Mouse (Mus musculus): Measurements from ENCODE around the gene S100a5. TPM values are rescaled to one million over a fixed set of nuclear protein-coding genes. Genes with fewer than 3 reads are reported as not detected.

S100a5 gene
- total RNA-seq (2022) = 1 to 10 TPM in 2 of 4 experiments, under 1 TPM in 1, not detected in 1; 0.68 to 2.5 (median 2.2) TPM

DNA sequence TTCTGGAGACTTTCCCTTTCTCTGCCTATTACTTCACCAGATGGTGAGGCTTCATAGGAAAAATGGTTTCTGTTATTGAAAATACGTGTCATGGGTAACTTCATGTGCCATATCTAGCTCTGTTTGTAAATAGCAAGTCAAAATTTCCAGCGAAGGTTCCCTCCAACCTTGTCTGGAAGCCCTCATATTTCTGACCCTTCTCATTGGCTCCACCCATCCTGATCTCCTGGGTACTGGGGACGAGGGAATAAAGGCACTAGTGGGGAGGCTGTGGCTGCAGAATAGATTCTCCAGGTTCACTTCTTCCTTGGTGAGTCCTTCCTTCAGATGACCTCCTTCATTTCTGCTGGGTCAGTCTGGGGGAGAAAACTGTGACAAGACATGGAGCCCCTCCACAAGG is at the start of gene S100a5:
S100a5 (plus strand) TSS at position 301 of the 400 bp plus-strand sequence.
- DNase-seq (ENCODE audit: low spot score in 2 of 2) = no peak

DNA sequence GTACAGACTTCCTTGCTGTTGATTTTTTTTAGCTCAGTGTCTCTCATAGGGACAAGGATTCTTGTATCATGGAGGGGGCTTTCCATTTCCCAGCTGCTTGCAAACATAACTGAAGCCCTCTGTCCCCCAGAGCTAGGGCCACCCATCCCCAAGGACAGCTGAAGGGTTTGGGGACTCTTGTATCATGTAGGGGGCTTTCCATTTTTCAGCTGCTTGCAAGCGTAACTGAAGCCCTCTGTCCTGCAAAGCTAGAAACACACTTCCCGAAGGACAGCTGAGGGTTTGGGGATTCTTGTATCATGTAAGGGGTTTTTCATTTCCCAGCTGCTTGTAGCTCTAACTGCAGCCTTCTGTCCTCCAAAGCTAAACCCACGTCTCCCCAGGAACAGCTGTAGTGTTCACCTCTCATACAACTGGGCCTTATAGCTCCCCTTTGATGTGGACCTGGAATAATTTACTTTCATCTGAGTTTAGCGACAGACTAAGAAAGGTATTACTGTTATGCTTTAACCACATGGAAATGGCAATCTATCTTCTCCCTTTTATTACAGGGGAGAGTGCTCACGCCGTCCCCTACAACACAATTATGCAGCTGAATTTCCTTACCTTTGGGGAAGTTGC is 48.2 kb upstream of the S100a5 start, which contains the start of gene S100a3:
S100a3 (plus strand) TSS at position 571 of the 621 bp plus-strand sequence.
- DNase-seq (ENCODE audit: low spot score in 2 of 2) = no peak

DNA sequence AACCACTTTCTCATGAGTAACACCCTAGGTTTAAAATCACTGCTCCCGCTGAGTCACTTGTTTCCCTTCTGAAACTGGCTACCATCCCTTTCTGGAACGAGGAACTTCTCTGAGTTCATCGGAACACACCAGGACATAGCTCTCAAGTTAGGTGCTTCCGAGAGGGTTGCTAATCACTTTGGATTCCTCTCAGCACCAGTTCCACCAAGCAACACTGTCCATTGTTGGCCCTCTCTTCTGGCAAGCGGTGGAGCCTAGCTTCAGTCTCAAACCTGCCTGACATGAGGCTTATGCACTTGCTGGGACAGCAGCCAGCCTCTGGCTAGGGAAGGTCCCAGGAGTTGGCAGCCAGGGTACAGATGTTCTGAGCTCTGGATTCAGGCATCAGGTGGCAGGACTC is 33.6 kb upstream of the S100a5 start:
- peak; percentile 22 to 38 for DNase-seq (ENCODE audit: low spot score in 2 of 2)

DNA sequence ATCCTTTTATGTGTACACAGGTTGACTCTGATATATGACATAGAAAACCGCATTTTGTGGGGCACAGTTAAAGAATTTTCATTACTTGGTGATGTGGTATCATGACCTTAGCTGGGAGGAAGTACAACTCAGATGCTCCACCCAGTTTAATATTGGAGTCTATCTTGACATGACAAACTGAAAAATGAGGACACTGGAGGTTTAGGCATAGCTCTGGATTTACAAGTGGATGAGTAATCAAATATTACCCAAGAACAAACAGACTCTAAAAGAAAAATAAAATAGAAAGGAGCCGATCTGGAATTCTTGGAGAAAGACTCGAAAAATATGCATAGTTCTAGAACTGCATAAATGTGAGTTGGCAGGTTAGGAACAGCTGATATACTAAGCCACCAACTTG is 33.0 kb upstream of the S100a5 start:
- no peak for DNase-seq (ENCODE audit: low spot score in 2 of 2)

DNA sequence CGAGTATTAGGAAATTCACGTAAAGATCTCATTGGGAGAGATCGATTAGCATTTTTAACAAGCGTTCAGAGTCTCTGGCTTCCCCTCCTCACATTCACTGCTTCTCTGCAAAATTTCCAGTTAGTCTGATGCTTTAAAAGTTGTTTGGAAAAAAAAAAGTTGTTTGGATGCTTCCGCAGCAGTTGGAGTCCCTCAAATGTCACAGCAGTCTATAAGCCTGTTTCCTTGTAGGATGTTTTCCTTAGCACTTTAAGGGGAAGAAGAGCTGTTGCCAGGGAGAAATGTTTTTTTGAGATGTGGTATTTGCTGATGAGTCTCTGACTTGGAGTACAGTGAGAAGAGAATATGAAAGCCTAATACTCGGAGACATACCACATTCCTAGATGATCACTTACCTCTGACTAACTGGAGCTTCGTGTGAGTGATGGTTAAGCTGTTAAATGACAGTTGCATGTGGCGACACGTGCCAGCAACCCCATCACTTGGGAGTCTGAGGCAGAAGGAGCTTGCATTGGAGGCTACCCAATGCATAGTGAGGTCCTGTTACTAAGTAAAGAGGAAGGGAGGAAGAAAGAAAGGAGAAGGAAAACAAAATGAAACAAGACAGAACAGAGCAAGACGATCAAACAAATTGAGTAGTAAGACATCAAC is 31.8 kb upstream of the S100a5 start:
- no peak for DNase-seq (ENCODE audit: low spot score in 2 of 2)

DNA sequence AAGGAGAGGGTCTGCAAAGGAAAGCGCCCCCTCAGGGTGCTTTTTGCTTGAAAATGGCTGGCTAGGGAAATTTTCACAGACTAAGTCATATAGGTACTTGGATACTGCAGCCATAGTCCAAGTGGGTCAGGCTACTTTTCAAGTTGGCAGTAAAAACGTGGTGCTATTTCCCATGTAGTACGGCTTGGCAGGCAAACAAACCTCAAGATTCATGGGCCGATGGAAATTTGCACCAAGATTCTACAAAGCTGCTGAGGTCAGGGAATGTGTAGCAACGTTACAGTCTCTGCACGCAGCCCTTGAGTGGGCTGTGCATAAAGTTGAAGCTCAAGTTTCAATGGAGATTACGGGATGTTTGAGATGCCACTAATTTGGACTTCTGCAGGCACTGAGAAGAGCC is 28.9 kb upstream of the S100a5 start:
- DNase-seq (ENCODE audit: low spot score in 2 of 2) = no peak

DNA sequence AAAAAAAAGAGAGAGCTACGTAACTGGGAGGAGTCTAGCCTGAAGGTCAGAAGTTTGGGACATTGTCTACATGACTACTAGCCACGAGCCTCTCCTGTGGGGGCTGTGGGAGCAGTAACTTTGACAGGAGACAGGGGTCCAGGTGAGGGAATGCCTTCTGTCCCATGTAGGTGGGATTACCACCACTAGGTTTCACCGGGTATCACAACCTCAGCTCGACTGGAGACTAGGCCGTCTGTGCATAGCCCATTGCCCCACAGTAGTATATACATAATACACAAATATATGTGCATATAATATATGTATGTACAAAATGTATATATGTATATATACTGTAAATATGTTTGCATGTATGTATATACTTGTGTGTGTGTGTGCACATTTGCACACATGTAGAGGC is 27.2 kb upstream of the S100a5 start:
- no peak for DNase-seq (ENCODE audit: low spot score in 2 of 2)

DNA sequence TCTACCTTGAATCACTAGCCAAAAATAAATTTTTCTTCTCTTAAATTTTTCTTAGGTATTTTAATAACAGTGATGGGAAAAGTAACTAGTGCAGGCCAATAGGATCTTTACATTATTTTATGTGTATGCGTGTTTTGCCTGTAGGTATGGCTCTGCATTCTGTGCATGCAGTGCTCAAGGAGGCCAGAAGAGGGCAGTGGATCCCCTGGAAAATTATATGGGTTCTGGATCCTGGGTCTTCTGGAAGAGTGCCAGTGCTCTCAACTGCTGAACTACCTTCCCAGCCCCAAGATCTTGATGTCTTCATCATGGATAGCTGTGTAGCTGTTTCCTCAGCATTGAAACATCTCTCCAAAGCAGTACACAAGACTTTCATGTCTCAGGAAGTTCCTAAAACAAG is 26.2 kb upstream of the S100a5 start:
- no peak for DNase-seq (ENCODE audit: low spot score in 2 of 2)

DNA sequence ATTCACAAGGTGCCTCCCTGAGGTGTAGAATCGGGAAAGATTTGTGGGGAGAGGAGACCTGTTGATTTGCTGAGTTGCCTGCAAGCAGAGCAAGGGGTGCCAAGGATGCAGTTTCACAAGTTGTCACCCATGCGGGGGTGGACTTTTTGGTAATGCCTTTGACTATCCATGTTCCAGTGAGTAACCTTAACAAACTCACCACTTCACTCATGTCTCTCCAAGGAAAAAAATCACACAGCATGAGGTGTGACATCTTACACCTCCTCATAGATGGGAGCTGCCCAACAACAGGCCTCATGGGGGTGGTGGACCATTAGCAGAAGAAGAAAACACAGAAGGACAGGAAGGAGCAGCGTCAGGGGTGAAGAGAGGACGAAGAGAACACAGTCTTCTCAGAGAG is 25.8 kb upstream of the S100a5 start:
- DNase-seq (ENCODE audit: low spot score in 2 of 2) = no peak

DNA sequence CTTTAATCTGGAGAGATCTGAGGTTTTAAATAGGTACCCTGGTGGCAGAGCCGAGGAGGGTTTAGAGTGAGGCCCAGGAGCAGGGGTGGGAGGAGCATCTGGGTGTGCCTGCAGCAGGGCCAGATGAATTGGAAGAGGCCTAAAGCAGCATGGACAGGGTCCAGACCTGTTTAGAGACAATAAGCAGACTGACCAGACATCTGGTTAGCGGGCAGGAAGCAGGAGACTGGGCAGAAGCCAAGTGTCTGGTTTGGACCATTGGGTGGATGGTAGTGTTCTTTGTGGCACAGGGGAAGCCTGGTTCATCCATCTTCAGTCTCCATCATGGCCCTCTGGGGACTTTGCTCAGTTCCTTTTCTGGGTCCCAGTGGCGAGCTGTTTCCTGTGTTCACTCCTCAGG is 24.4 kb upstream of the S100a5 start:
- DNase-seq (ENCODE audit: low spot score in 2 of 2) = no peak

DNA sequence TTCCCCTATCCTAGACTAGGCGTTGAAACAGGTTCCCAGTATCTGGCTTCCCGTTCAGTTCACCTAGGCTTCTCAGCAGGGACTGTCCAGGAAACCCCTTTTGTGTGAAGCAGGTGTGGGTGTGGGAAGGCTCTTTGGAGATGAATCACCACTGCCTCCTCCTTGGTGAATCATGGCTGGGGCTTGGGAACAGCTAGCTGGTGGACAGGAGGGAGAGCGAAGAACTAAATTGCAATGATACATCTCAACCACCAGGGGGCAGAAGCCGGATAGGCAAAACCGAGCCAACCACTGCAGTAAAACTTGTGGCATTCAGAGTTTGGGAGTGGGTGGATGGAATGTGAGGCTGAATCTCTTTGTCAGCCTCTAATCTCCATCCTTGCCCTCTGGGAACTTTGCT is 22.7 kb upstream of the S100a5 start:
- DNase-seq (ENCODE audit: low spot score in 2 of 2) = no peak

DNA sequence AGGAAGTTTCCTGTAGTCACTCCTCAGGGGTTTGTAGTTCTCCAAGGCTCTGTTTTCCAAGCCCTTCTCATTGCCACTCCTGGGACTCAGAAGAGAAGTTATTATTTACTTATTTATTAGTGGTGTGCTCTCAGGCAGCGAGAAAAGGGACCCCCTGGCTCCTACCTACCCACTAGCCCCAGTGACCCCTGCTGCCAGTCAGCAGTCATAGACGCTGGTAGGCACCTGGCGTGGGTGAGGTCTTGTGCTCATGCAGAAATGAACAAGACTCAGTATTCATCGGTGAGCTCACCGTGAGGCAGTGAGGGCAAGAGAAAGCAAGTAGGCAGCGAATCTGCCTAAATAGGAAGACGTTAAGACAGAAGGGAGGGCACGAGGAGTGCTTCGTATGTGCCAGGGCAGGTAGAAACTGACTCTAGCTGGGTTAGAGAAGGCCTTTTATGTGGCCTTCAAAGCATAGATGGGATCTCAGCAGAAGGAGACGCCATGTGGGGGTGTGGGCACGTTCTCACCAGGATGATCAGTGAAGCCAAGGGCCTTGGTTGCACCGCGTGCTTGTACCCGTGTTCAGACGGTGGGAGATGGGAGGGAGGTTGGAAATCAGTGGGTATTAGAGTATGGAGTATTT is 22.2 kb upstream of the S100a5 start:
- DNase-seq (ENCODE audit: low spot score in 2 of 2) = no peak

DNA sequence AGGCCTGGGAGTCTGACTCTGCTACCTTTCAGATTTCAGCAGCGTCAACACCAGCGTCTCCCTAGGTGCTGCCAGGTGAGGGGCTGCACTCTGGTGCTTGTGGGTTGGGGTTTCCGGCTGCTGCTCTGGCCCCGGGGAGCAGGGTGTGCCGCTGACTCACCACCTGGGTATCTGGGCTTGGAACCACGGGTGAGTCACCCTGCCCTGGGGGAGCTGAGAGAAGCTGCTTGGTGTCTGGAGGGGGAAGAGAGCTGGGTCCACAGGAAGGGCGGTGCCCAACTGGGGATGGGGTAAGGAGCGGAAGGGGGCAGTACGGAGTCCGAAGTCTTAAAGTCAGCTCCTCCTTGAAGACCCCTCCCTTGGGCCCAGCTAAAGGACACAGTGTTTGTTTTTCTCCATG is 21.4 kb upstream of the S100a5 start:
- peak; percentile 75 to 81 for DNase-seq (ENCODE audit: low spot score in 2 of 2)

DNA sequence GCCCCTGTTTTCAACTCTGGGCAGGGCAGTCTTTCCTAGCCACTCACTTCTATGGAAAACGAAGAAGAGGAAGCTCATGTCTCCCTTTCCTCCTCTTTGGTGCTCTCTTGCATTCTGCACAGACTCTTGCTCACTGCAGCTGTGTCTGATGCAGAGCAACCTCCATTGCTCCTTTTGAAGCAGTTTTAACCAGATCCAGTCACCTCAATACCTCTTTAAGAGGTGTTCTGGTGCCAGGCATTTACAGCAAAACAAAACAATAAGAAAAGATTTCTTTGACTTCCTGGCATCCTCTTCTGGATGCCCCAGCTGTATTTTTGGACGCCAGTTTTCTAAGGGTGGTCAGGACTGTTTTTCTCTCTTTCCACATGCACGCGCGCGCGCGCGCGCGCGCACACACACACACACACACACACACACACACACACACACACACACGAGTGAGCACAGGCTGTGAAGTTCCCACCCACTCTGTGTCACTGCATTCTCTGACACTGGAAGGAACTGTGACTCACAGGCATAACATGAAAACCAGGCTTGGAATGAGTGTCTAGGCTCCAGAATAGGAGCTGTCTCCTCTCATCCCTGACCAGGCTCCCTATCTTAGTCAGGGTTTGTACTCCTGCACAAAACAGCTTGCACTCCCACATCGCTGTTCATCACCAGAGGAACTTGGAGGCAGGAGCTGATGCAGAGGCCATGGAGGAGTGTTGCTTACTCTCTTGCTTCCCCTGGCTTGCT is 20.8 kb upstream of the S100a5 start:
- no peak for DNase-seq (ENCODE audit: low spot score in 2 of 2)

DNA sequence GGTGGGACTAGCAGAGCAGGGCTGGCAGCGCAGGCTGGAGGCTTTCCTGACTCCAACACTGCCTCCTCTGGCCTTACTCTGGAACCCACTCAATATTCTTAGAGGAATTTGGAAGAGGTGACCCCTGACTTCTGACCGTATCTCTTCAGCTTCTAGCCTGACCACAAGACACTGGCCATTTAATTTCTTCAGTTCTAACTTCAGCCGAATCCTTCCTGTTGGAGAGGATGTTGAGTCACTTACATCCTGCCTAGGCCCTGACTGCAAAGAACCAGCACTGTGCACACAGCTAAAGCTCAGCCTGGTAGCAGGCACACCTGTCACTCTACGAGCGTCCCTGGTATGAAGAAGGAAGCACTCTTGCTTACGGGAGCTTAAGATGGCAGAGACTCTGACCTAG is 18.9 kb upstream of the S100a5 start:
- DNase-seq (ENCODE audit: low spot score in 2 of 2) = no peak

DNA sequence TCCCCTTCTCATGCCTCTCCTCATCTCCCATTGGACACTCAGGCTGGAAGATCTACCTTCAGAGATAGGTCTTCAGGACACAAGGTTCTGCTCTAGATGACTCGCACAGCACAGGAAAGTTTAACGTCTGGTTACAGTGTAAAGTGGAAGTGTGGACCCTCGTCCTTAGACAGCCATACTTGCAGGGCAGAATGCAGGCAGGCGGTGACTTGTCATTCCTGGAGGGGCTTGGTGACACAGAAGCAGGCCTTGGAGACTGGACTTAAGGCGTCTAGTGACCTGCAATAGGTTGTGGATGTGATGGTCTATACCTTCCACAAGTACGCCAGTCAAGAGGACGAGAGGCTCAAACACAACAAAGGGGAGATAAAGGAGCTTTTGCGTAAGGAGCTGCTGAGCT is 18.4 kb upstream of the S100a5 start, which contains the start of gene S100a2:
S100a2 (plus strand) TSS at position 301 of the 400 bp plus-strand sequence.
- DNase-seq (ENCODE audit: low spot score in 2 of 2) = no peak

DNA sequence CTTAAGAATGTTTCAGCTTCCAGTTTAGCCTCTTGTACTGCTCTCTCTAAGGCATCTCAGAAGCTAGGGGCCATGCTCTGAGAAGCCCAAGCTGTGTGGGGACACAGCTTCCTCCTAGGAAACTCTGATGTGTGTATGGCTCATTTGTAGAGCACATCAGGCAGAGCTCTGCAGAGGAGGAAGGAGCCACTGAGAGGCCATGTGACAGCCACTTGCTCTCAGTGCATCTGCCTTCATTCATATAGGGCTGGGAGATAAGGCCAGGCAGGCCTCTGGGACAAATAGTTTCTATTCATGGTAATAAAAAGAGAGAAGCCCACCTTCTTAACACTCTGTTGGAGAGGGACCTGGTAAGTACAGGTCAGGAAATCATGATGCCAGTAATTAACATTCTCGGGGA is 13.9 kb upstream of the S100a5 start:
- DNase-seq (ENCODE audit: low spot score in 2 of 2) = no peak

DNA sequence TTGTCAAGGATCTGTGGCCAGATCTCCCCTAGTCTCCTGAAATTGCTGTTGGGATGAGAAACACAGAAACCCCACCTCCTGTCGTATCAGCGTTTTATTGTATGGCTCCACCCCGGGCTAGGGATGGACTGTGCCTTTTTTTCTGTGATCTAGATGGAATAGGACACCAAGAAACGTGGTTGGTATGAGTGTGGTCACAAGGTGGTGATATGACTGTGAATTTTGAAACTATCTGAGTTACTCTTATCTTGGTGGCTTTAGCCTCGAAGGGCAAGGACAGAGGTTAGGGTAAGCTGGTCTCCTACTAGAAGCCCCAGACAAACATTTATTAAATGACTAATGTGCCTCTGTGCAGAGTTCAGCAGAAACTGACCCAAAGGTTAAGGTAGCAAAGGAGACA is 12.8 kb upstream of the S100a5 start:
- DNase-seq (ENCODE audit: low spot score in 2 of 2) = no peak

DNA sequence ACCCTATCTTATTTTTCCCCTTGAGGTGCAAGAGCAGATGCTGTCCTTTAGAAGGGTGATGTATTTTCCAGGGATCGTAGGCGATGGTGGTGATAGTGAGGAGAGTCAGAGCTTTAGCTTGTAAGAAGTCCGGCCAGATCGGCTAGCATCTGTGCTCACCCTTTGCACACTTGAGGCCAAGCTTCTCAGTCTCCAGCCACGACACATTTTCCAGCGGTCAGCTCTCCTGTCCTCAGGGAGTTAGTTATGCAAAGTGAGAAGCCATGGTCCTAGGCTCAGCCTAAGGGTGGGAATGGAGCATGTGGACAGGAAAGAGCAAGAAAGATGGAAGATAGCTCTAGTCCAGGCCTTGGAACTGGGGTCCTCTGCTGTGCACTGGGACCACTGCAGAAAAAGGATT is 11.5 kb upstream of the S100a5 start:
- no peak for DNase-seq (ENCODE audit: low spot score in 2 of 2)

DNA sequence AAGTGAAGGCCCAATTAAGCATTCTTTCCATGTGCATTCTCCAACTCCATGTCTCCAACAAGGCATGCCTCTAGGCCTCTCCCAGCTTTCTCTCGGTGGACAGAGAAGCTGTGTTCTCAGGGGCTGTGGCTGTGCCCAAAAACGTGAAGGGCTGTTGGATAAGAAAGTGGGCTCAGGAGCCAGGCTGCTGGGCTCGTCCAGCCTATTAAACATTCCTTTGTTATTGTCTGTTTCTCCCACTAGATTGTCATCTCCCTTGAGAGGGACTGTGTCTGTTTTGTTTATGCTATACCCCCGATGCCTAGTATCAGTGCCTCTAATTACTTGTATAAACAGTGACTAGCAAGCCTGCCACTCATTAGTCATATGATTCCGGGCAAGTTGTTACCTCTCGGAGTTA is 10.6 kb upstream of the S100a5 start:
- no peak for DNase-seq (ENCODE audit: low spot score in 2 of 2)

DNA sequence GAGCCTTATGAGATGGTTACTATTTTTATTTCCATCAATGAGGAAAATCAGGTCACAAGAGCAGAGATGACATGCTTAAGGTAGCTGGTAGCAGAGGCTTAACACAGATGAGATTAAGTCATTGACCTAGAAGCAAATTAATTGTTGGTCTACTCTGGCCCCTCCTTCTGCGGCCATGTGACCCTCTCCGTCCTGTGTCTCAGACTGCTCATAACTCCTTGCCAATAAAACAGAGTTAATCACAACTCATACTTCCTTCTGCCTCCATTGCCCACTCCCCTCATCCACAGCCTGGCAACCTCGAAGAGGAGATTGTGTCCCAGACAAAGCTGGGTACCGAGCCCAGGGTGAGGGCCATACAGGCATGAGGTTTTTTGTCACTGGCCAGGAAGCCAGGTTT is 10.1 kb upstream of the S100a5 start:
- no peak for DNase-seq (ENCODE audit: low spot score in 2 of 2)

DNA sequence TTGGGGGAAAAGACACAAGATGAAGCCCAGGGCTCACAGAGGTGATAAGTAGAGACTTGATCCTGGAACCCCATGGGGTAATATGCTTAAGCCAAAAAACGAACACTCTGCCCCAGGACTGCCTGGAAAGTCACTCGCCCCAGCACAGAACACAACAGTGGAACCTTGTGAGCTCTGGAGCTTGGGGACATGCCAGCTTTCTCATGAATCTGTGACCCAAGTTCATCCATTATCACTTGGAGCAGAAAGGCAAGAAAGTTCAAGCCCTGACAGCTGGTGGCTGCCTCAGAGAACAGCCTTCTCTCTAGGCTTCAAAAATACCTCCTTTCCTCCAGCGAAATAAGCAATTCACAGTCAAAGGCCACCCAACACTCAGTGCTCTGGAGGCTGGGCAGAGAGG is 8.9 kb upstream of the S100a5 start:
- no peak for DNase-seq (ENCODE audit: low spot score in 2 of 2)
